Mouse (Mus musculus): Measurements from ENCODE around the gene Aco1. TPM values are rescaled to one million over a fixed set of nuclear protein-coding genes. Genes with fewer than 3 reads are reported as not detected.

The Aco1 gene
- total RNA-seq, 2 experiments from 2014 or later = 43.7 to 45.9 TPM

GRCm38 (mm10) chr4:40156582-40157499 lies 14.0 kb downstream of the Aco1 start:
- DNase-seq = no peak
- intact Hi-C loops (cut with DNase I) = no loop called here

- no peak for DNase-seq
- intact Hi-C loops (cut with DNase I) = no loop called here
Measured at GRCm38 (mm10) chr4:40157500-40158223, 14.8 kb downstream of the Aco1 start.

GRCm38 (mm10) chr4:40158224-40158540 lies 15.3 kb downstream of the Aco1 start:
- DNase-seq = no peak
- intact Hi-C loops (cut with DNase I) = no loop called here

- intact Hi-C loops (cut with DNase I) = no loop called here
Measured at GRCm38 (mm10) chr4:40160591-40161434, 17.9 kb downstream of the Aco1 start.

DNA sequence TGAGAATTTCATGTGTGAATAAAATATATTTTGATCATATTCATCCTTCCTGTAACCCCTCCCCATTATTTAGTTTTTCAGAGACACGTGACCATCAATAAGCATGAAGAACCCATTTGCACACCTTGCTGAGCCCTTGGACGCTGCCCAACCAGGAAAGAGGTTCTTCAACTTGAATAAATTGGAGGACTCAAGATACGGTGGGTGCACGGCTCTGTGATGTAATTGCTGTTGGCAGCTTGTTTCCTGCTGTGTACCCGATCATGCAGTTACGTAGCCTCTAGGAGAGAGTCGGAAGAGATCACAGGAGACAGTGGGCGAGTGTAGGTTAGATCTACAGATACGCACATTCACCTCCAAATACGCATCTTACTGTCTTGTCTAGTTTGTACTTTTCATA lies 20.8 kb downstream of the Aco1 start:
- intact Hi-C loops (cut with DNase I) = no loop called here
- no peak for DNase-seq

More at GRCm38 (mm10) chr4:40160591-40161434, 17.9 kb downstream of the Aco1 start:
- no peak for DNase-seq

DNA sequence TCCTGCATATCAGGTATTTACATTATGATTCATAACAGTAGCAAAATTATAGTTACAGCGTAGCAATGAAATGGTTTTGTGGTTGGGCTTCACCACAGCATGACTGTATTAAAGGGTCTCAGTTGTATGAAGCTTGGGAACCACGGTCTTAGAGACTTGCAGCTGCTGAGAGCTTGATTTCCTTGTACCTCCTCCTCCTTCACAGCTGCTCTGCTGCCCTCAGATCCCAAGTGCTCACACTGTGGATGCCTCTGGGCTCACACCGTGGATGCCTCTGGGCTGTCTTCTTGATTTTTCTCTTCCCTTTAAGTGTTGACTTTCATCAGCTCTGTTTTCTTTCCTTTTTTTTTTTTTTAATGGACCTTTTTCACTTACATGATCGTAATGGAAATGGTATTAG lies 28.6 kb downstream of the Aco1 start:
- DNase-seq = no peak
- intact Hi-C loops (cut with DNase I) = no loop called here

GRCm38 (mm10) chr4:40172336-40172735 lies 29.5 kb downstream of the Aco1 start:
- intact Hi-C loops (cut with DNase I) = no loop called here
- DNase-seq = no peak

GRCm38 (mm10) chr4:40174321-40174720 lies 31.4 kb downstream of the Aco1 start:
- peak; percentile 11 to 19 for DNase-seq
- intact Hi-C loops (cut with DNase I) = no loop called here

DNA sequence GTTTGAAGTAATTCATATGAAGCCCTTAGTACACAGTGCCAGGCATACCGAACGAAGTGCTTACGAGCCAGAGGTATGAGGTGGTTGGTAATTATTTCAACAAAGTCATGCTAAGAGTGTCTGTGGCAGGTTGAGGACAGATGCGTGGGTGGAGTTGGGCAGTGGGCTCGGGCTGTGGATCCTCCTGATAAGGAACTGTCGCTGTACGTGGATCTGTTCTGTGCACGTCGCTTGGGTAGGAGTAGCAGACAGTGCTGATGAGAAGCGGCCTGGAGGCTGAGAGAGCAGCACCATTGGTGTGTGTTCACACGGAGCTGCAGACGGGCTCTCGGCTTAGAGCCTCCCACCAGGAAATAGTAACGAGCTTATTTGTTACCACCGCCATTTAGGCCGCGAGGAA lies 35.7 kb downstream of the Aco1 start:
- DNase-seq = no peak
- intact Hi-C loops (cut with DNase I) = no loop called here

GRCm38 (mm10) chr4:40180046-40180445 lies 37.2 kb downstream of the Aco1 start:
- intact Hi-C loops (cut with DNase I) = no loop called here
- DNase-seq = no peak

DNA sequence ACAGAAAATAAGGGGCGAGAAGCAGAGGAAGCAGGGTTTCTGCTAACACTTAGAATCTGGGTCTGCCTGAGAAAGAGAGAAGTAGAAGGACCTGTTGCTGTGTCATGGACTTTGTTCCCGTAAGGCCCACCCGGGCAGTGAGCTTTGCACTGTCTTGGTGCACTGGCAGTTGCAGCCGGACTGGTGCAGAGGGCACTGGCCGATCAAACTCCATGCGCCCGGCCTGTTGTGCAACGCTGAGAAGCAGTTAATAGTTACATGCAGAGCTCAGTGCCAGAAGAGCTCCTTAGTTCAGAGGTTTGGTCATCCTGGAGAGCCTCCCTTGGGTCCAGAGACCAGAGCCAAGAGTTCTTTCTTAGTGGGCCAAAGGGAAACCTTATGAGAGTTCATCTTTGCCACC lies 38.8 kb downstream of the Aco1 start:
- DNase-seq = no peak
- intact Hi-C loops (cut with DNase I) = loop anchor here (2.0 kb wide), 2 partner anchors 47 to 103 kb away; no protein-coding TSS in a partner anchor

- peak; percentile 66 to 79 for DNase-seq
- intact Hi-C loops (cut with DNase I) = loop anchor here (2.0 kb wide), 2 partner anchors 48 to 102 kb away; no protein-coding TSS in a partner anchor
Measured at GRCm38 (mm10) chr4:40182651-40183320, 39.9 kb downstream of the Aco1 start.

DNA sequence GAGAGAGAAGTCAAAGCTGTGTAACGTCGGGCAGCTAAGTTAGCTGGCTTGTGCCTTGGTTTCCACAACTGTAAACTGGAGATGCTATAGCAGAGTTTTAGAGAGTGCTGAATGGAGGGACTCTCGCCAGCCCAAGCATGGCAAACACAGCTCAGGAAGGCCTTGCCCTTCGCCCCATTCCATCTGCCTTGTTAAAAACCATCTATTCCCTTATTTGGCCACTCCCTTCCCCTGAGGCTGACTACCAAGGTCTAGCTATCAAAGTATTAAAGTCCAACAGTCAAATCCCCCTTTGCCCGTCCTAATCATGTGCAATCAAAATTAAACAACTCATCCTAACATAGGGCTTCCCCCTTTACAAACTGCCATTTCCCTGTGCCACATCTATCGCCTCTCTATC lies 40.9 kb downstream of the Aco1 start:
- no peak for DNase-seq
- intact Hi-C loops (cut with DNase I) = loop anchor here (2.0 kb wide), 2 partner anchors 49 to 101 kb away; no protein-coding TSS in a partner anchor

DNA sequence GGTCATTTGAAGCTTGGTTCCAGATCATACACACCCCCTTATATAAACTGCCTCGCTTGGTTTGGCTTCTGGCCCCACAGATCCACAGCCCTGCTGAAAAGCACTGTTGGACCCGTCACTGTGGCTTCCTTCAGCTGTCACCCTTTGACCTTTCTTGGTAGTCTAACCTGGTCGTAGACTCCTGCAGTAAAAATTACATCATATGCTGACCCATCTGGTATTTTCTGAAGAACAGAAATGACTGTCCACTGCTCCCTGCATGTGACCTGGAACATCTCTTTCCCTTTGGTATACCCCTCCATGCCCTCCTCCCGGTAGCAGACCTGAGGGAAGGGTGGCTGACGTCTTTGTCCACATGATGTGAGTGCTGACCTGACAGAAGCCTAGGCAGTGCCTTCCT lies 41.6 kb downstream of the Aco1 start:
- DNase-seq = no peak
- intact Hi-C loops (cut with DNase I) = no loop called here

- intact Hi-C loops (cut with DNase I) = no loop called here
- DNase-seq = no peak
Measured at GRCm38 (mm10) chr4:40187956-40188355, 45.1 kb downstream of the Aco1 start.

DNA sequence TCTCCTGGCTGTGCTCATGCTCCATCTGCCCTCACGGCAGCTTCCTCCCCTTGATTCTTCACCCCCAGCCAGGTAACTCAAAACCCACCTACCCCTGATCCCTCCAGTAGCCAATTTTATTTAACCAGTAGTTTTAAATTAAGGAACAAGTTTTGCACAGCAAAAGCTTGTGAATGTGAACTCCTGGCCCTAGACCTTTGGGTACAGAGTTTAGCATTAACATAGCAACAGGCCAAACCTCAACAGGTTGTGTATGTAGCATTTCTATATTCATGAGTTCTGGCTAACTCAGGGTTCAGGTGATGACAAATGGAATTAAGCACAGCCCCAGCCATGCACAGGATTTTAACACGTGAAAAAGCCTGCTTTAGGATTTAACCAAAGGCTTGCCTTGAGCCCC lies 49.4 kb downstream of the Aco1 start:
- no peak for DNase-seq
- intact Hi-C loops (cut with DNase I) = no loop called here

GRCm38 (mm10) chr4:40193461-40193860 lies 50.6 kb downstream of the Aco1 start:
- intact Hi-C loops (cut with DNase I) = no loop called here
- DNase-seq = no peak

GRCm38 (mm10) chr4:40195336-40195735 lies 52.5 kb downstream of the Aco1 start:
- DNase-seq = no peak
- intact Hi-C loops (cut with DNase I) = no loop called here

- intact Hi-C loops (cut with DNase I) = no loop called here
- no peak for DNase-seq
Measured at GRCm38 (mm10) chr4:40202205-40202604, 59.3 kb downstream of the Aco1 start.

- intact Hi-C loops (cut with DNase I) = no loop called here
Measured at GRCm38 (mm10) chr4:40204374-40204773, 61.5 kb downstream of the Aco1 start.

More at GRCm38 (mm10) chr4:40204374-40204773, 61.5 kb downstream of the Aco1 start:
- no peak for DNase-seq

Data from heart, postnatal 10 days (tissue).